Mouse (Mus musculus): ENCODE data around the gene Setdb1.

Setdb1 gene

DNA sequence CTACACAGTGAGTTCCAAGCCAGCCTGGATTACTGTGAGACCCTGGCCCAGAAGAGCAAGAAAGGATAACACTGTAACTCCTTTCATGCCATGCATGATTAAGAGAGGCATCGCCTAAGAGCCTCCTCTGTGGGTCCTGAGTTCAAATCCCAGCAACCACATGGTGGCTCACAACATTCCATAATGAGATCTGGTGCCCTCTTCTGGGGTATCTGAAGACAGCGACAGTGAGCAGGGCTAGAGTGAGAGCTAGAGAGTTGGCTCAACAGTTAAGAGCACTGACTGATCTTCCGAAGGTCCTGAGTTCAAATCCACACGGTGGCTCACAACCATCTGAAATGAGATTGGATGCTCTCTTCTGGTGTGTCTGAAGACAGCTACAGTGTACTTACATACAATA is 82.5 kb downstream of the Setdb1 start:
- no peak for DNase-seq (ENCODE audit: extremely low spot score, low read depth, low spot score)
